Mouse (Mus musculus) cerebellum, adult 18-20 months (tissue): Measurements from ENCODE around the gene Itgb7.

Experiments used
- DNase-seq, 2 experiments: peaks; one replicate each; pipeline ENCODE4 v3.0.0; 2021

Itgb7 gene

DNA sequence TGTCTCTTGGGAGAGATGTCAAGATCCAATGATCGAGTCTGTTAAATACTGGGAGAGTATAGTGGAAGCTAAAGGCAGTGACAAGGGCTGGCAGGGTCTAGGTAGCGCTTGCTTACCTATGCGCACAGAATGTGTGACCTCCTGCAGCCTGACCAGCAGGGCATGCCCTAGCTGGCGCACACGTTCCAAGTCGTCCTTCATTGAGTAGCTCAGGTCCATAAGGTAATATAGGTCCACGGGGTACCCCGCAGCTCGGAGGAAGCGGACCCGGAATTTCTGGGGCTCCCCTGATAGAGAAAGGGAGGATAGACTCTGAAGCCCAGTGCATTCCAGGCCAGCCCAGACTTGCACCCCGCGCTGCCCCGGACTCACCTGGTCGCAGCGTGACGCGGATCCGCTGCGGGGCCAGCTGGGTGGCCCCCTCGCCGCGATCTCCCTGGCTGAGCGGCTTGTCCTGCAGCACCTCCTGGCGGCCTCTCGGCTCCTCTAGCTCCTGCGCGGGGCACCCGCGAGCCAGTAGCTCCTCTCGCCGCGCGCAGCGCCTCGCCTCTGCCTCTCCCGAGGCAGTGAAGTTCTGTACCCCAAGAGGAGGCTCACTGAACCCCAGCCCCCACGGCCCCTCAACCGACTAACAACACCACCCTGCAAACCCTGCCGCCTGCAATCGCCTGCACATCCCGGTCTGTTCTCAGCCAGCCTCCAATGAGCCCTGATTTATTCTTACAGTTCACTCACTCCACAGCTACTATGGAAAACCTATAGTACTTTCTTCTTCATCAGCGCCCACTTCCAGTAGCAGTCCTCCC lies 7.4 kb downstream of the Itgb7 start:
- DNase-seq: peak; percentile 88 to 90

DNA sequence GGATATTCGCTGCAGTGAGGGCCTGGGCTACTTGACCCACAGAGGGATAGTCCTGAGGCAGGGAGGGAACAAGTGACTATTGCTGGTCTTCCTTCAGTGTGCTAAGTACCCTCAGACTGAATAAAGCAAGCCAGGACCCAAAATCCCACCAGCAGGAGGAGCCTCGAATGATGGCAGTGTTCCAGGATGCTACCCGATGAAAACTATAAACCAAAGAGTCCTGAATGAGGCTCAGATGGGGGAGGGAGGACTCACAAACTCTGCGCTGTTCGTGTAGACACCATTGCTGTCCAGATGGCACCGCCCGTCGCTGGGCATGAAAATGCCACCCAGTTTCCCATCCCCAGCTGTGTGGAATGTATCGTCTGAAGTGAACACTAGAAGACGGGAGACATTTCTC lies 9.4 kb downstream of the Itgb7 start:
- no peak for DNase-seq

DNA sequence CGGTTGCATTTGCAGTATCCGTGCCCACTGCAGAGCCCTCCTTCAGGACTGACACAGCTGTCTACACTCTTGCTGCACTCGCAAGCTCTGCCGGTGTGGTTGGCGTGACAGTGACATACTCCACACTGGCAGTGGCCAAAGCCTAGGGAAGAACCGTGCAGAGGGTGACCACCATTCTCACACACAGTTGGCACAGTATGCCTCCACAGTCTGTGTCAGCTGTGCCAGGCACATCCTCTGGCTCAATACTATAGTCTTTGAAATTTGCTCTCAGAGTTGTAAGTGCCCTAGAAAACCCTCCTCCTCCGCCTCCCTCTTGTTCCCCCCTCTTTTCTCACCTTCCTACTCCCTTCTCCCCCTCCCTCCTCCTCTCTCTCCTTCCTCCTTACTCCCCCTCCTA lies 14.4 kb downstream of the Itgb7 start:
- DNase-seq: no peak

DNA sequence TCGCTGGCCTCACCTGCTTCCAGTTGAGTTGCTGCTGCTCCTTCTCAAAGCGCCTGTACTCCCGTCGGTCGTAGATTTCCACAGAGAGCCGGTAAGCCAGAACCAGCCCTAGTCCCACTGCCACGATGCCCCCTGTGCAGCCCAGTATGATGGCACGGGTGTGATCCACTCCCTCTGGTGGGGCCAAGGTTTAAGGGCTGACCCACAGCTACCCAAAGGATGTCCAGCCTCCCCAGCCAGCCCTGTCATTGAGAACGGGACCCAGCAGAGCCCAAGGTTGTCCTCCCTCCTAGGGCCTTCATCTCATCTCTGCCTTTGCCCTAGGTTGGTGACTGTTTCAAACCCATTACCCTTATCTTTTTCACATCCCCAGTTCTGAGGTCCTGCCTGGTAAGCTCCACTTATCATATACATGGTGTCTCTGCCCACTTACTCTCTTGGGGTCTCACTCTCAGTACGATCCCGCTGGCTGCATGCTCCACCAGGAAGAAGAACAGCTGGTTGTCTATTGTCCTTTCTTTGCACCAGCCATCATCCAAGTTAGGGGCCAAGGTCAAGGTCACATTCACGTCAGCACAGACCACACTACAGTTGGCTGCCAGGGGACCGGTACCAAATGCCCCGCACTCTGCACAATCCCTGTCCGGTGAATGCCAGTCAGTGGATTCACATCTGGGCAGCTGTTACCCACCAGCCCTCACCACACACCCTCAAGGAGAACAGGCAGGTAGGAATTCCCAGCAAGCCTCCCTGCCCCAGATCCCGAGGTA lies 15.1 kb downstream of the Itgb7 start:
- DNase-seq: no peak

DNA sequence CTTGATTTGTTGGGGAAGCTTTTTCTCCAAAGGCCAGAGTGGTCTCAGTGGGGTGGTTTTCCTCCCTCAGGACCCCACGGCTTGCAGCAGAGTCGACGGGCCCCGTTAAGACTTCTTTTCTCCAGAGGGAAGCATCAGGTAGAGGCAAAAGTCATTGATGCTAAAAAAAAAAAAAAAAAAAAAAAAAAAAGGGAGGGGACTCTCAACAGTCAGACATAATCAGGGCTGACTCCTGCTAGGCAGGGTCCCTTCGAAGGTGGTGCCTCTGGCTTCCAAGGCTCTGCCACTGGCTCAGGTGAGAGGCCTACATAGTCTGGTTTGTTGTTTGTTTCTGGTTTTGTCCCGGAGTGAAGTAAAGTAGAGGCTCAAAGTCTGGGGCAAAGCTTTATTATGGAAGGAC lies 16.1 kb downstream of the Itgb7 start:
- no peak for DNase-seq

DNA sequence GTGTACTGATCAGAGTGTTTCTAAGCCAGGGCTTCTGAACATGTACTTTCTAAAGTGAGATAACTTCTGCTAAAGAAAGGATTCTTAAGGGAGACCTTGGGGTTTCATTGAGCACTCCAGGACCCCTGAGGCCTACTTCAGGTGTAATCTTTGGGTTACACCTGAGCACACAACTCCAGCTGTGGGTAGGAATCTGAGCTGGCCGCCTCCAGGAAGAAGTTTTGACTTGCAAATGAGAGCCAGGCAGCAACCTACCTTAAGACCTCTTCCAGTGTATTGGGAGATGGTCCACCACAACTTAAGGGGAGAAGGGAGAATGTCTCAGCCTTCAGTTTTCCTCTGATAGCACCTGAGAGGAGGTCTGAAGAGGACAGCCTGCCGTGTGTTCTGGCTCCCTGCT lies 17.6 kb downstream of the Itgb7 start:
- no peak for DNase-seq

DNA sequence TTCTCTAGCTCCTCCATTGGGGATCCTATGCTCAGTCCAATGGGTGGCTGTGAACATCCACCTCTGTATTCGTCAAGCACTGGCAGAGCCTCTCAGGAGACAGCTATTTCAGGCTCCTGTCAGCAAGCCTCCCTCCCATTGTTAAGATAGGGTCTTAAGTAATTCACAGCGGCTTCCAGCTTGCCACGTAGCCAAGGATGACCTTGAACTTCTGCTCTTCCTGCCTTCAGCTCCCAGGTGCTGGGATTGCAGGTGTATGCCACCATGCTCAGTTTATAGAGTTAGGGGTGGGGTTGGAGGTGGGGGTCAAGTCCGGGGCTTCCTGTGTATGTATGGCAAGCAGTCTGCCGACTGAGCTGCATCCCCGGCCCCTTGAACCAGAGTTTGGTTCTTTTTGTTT lies 19.8 kb downstream of the Itgb7 start:
- no peak for DNase-seq

DNA sequence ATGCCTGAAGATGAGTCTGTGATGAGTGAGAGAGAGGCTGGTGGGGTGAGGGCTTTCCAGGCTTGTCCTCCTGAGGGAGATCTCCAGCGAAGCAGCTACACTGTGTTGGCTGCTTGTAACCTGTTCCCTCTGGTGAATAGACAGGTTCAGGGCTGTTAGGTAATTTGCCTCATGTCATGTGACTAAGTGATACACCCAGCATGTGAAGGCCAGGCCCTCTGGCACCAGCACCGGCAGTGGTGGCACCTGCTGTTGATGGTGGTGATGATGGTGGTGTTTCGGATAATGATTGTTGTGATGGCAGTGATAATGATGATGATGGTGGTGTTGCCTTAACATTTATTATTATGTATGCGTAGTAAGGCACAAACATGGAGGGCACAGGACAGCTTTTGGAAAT lies 20.9 kb downstream of the Itgb7 start:
- DNase-seq: no peak

DNA sequence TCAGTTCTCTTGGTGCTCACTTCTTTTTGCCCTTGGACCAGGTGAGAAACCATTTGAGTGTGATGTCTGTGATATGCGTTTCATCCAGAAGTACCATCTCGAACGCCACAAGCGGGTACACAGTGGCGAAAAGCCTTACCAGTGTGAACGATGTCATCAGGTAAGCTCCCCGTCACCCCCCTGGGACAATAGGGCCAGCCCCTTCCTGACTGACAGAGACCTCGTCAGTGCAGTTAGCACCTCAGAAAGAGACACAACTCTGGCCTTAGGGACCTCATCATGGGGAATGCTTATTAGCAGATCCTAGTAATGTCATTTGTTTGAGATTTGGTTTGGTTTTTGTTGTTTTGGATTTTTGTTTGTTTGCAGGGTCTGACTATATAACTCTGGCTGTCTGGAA lies 22.6 kb downstream of the Itgb7 start:
- no peak for DNase-seq

DNA sequence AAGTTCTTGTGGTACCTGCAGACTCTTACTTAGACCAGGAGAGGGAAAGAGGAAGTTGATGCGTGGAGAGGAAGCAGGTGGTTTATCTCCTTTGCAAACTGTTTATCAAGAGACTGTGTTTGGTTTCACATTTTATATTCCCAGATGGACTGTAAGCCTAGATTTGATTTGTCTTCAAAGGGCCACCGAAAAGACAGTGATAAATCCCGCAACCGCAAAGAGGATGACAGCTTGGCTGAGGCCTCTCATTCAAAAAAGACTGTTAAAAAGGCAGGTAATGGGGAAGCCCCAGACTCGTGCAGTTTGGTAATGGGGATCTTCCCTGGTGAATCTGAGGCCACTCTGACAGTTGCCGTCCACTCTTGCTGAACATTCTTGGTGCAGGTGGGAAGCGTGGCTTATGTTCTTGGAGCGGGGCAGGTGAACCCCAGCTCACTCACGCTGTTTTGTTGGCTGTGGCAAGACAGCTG lies 23.6 kb downstream of the Itgb7 start:
- DNase-seq: no peak

DNA sequence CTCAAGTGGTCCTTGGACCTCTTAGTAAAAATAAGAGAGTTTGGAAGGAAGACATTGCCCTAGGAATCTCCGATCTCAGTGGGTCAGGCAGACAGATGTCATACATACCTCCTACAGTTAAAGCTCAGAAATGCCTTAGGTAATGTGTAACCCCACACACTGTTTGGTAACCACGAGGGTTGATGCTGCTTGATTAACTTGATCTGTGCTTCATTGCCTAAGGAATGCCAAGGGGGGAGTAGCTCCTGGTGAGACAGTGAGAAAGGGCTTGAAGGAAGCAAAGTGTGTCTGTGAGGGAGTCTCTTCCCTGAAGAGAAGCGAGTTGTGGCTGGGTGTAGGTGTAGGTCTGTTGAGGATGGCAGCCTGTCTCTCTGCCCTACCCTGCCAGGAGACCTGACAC lies 24.4 kb downstream of the Itgb7 start:
- no peak for DNase-seq

DNA sequence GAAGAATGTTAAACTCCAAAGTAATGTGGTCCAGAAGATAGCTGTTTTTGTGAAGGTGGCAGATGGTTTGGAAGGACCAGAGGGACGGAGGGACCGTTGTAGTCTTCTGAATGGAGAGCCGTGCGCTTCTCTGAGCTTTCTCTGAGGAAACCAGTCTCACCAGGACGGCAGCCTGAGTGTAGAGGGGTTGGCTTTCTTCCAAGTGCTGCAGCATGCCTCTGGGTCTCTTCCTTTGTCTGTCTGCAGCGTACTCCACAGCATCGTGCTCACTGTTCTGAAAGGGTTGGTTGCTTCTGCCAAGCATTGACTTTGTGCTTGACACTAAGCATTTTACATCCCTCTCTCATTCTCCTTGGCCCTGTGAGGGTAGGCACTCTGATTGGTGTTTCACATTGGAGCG lies 26.0 kb downstream of the Itgb7 start:
- peak; percentile 43 to 44 for DNase-seq

DNA sequence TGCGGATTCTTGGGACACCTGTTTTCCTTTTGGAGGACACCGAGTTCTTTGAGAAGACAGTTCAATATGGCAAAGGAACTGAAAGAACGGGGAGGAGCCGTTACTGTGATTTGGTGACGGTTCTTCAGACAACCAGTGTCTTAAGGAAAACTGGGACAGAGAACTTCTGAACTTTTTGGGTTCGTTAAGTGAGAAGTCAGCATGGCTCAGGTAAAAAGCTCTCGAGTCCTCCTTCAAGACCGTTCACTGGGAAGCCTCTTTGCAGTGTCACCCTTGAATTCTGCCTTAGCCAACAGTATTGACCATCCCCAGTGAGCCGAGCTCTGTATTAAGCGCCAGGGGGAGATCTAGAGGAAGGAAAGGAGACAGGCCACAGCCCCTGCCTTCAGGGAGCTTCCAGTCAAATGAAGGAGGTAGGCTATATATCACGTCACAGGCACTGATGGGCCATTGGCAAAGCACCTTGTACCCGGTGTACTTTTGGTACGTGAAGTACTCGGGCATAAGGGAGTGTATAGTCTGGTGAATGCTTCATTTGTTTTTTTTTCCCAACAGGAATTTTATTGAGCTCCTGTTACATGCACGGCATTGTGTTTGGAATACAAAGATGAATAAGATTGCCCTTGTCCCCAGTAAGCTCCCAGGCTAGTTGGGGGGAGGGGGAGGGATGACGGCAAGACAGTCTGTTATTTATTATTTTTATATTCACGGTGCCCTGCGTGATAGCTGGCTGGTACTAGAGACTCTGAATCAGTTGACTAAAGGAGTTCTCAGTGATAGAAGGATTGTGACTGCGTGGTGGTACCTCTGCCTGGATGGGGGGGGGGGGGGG lies 26.9 kb downstream of the Itgb7 start, which contains the start of gene Csad:
TSS of gene Csad (minus strand) at position 51 of the 832 bp plus-strand sequence.
- no peak for DNase-seq

DNA sequence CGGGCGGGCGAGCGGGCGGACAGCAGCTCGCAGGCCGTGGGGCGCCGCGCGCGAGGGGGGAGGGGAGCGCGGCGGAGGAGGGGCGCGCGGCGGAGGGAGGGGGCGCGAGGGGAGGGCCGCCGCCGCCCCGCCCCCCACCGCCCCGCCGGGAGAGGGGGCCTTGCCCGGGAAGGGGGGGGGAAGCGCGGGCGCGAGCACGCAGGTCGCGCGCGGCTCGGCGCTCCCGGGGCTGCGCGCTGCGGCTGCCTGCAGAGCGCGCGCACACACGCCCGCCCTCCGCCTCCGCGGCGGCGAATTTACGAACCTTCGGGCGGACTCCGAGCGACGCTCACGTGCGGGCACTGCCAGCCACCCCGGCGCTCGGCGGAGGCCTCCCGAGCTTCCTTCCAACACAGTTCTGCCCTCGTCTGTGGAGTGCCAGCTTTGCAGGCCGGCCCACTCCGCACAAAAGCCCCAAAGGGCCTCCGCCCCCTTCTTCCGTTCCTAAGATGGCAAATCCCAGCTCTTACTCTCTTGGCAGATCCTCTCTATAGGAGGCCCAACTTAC lies 27.8 kb downstream of the Itgb7 start:
- DNase-seq: peak; percentile 57 to 85

DNA sequence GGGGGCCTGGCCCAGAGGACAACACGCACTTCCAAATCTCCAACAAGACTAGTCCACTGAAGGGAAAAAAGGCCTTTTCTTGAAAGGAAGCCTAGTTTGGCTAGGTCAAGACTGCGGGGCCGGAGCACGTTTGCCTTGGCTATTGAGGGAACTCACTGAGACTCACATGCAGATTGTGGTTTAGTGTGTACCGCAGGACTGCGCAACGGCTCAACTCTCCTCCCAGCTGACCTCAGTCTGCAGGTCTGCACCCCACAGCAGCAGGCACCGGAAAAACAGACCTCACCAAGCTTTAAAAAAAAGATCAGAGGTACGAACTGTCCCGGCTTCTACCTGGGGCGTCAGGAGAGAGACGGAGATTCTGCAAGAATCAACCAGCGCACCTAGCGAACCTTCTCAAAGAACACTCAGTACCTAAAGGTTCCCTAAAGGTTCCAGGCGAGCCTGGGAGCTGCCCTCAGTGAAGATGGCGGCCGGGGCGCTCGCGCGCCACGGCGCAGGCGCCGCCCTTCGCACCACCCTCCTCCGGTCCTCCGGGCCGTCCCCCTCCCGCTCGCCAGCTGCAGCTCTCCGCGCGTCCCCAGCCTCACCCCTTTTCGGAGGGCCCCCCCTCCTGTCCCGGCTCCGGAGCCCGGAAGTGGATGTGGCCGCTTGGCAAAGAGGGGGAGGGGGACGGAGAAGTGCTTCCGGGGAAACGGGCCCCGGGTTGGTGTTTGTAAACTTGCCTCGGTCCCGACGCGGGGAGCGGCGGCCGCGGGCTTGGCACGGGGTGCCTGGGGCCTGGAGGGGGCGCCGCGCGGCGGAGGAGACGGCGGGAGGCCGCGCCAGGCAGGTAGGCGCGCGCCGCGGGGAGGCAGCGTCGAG lies 28.5 kb downstream of the Itgb7 start, which contains the start of gene Zfp740:
TSS of gene Zfp740 (plus strand) at position 279 of the 864 bp plus-strand sequence.
- peak; percentile 94 to 97 for DNase-seq

DNA sequence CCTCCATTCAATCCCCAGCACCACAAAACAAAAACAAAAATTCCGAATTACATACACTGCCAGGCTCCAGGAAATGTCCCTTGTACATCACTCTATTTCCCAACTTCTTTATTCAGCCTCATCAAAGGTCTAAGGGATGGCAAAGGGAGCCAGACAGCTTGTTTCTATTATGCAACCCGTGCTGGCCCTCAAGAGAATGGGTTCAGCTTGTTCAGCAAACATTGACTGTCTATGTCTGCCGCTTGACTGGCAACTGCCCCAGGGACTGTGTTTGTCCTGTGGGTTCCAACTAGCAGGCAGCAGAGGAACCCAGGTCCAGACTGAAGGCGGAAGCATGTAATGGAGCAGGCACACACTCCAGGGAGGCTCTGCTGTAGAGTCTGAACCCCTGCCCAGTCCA lies 32.9 kb downstream of the Itgb7 start:
- DNase-seq: no peak

DNA sequence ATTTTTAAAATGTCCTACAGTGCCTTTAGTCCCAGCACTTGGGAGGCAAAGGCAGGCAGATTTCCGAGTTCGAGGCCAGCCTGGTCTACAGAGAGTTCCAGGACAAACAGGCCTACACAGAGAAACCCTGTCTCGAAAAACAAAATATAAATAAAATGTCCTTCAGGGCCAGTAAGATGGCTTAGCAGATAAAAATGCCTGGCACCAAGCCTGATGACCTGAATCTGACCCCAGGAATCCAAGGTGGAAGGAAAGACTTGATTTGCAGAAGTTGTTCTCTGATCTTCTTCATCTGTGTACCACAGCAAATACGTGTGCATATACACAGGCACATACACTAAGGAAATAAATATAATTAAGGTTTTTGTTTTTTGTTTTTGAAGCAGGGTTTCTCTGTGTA lies 36.4 kb downstream of the Itgb7 start:
- DNase-seq: no peak

DNA sequence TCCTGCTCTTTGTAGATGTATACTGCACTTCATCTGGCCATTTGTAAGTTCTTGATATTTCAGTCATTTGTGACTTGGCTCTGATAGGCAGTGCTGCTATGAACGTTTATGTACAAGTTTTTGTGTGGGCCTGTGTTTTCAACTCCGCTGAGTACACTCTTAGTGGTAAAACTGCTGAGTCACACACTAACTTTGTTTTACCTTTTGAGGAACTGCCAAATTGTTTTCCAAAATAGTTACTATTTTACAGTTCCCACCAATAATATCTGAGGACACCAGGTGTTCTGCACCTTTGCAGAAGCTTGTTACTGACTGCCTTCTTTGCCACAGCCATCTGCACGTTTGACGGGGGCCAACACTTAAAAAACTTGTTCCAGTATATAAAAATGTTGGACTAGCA lies 37.3 kb downstream of the Itgb7 start:
- DNase-seq: no peak

DNA sequence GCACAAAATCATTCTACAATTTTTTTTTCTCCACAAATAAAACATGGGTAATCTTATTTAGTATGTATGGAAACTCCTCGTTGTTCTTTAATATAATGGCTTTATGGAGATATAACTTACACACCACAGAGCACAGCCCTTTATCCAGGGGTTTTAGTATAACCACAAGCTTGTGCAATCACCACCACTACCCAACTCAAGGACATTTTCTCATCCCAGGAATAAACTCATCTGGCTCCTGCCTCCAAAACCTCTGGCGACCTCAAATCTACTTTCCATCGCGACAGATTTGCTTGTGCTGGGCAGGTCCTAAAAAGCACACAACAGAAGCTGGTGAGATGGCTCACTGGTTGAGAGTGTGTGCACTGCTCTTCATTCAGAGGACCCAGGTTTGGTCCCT lies 38.1 kb downstream of the Itgb7 start:
- no peak for DNase-seq

DNA sequence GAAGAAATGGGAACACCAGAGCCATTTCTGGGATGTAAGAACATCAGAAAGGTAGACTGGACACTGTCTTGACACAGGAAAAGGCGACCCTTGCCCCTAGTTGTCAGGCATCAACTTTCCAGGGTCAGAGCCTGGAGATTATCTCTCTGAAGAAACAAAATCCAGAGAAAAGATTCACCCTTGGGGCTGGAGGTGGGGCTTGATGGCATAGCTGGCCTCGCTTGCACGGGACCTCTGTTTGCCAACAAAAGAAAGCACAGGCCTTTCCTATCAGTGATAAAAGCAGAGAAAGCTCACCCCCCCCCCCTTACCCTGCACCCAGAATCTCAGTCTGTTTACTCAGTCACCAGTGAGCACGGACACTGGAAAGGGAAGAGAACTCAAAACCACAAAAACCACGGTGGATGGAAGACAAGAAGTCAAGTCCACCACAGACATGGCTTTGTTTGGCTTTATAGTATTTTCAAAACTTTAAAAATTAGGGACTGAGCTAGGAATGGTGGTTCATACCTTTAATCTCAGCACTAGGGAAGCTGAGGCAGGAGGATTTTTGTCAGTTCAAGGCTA lies 38.8 kb downstream of the Itgb7 start:
- DNase-seq: no peak

DNA sequence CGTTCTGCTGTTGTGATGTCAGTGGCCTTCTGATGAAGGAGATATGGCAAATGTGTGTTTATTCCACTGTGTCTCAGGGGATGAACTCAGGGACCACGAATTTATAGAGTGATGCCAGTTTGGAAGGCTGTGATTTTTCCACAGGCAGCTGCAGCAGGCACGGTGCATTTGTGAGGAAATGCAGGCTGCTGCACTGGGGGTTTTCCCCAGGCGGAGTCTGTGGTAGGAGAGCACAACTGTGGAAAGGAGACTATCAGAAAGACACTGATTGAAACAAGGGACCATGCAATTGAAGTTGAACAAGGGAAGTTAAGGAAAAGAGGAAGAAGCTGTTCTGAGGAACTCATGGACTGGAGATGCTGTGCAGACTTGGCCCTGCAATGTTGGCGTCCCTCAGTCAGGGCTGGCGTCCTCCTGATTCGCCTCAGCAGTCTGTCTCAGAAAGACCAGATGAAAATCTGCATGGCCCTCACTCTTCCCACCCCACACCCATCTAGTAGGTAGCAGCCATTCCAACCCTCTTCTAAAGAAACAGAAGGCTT lies 39.4 kb downstream of the Itgb7 start:
- no peak for DNase-seq
